Comparison of ENCODE assay signal across 15 mouse cellular contexts in the genomic region with DNA sequence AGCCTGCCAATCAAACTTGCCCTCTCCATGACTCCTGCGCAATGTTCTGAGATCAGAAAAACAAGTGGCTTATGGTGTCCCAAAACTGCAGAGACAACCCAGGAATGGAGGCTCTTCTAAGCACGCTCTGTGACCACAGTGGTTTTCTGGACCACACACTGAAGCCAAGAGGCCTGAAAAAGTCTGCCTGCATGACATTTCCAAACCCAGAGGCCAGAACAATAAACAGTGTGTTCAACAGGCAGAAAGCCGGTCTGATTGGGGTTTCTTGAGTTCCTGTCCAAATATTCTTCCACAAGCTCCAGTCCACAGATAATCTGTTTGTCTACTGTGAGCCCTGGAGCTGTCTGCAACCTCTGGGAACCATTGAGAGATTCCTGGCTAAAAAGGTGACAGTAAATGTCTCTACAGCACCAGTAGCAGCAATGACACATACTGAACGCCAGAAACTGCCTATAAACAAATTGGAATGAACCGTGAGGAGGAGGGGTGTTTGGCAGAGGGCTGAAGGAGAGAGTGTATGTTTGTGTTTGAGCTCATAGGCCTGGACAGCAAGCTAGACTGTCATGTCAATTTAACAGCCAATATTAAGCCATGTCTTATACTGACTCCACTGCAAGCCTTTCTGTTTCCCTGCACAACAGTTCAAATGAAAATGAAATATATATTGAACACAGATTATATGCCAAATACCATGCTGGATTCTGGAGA.
DNase-seq lines count a peak whose midpoint lies in the region; ATAC-seq lines count a peak whose summit lies in the region.
"Had no signal": no experiment of that assay in that cellular context is flagged by ENCODE, and none has a peak within 500 bp of the region (broad histone marks: within the 10 kb centered on the region; RNA-seq: fewer than 3 reads in every experiment).

No protein-coding gene starts in this region.

- H3K9me3 ChIP-seq in kidney, embryonic 16.5 days (ENCODE audit: low read length), result no peaks in the 10 kb centered on the region
- no peaks in the 10 kb centered on the region for H3K9me3 ChIP-seq in embryonic facial prominence, embryonic 15.5 days (replicated peaks)
- H3K9me3 ChIP-seq: liver, embryonic 15.5 days; midbrain, embryonic 12.5 days; neural tube, embryonic 12.5 days had no signal

- peaks cover 10% of the 10 kb centered on the region for H3K4me1 ChIP-seq in kidney, embryonic 16.5 days (ENCODE audit: insufficient read depth, low read length)
- H3K4me1 ChIP-seq in embryonic facial prominence, embryonic 15.5 days, result no peaks in the 10 kb centered on the region
- H3K4me1 ChIP-seq: liver, embryonic 15.5 days had no signal

- ATAC-seq in kidney, embryonic 16.5 days (ENCODE audit: low FRiP score, low TSS enrichment), result peak; percentile 57; the same call in 1 of the 2 replicates
- ATAC-seq in embryonic facial prominence, embryonic 15.5 days (ENCODE audit: insufficient number of reproducible peaks, low FRiP score, low TSS enrichment, low read depth), result peak; percentile 54; the same call in 1 of the 2 replicates

- no peak overlapping the region for H3K4me3 ChIP-seq in kidney, embryonic 16.5 days (ENCODE audit: low read length)
- H3K4me3 ChIP-seq in embryonic facial prominence, embryonic 15.5 days (replicated peaks), result no peak overlapping the region
- H3K4me3 ChIP-seq: liver, embryonic 15.5 days; midbrain, embryonic 12.5 days; neural tube, embryonic 12.5 days had no signal

- 46% methylated on average over 5 of the region's 5 CpGs for WGBS in kidney, embryonic 16.5 days
- WGBS in embryonic facial prominence, embryonic 15.5 days, result 50% methylated on average over 5 of the region's 5 CpGs

- H3K27me3 ChIP-seq in kidney, embryonic 16.5 days (ENCODE audit: insufficient read depth, low read length), result no peaks in the 10 kb centered on the region
- H3K27me3 ChIP-seq in embryonic facial prominence, embryonic 15.5 days, result no peaks in the 10 kb centered on the region
- H3K27me3 ChIP-seq: CH12.LX; liver, embryonic 15.5 days; midbrain, embryonic 12.5 days; neural tube, embryonic 12.5 days had no signal

- intact Hi-C loops in heart, postnatal 14 days (cut with DNase I), result no loop called here

- H3K9ac ChIP-seq in kidney, embryonic 16.5 days (replicated peaks; ENCODE audit: low read length), result no peak overlapping the region
- no peak overlapping the region for H3K9ac ChIP-seq in embryonic facial prominence, embryonic 15.5 days
- H3K9ac ChIP-seq: liver, embryonic 15.5 days; midbrain, embryonic 12.5 days; neural tube, embryonic 12.5 days had no signal

- no peaks in the 10 kb centered on the region for H3K36me3 ChIP-seq in kidney, embryonic 16.5 days (ENCODE audit: insufficient read depth, low read length)
- no peaks in the 10 kb centered on the region for H3K36me3 ChIP-seq in embryonic facial prominence, embryonic 15.5 days
- H3K36me3 ChIP-seq: liver, embryonic 15.5 days; midbrain, embryonic 12.5 days; neural tube, embryonic 12.5 days had no signal

- no peak overlapping the region; the same call in 1 of the 2 replicates for H3K27ac ChIP-seq in kidney, embryonic 16.5 days (ENCODE audit: low read length)
- H3K27ac ChIP-seq in embryonic facial prominence, embryonic 15.5 days (replicated peaks), result no peak overlapping the region
- H3K27ac ChIP-seq: liver, embryonic 15.5 days; midbrain, embryonic 12.5 days; neural tube, embryonic 12.5 days had no signal

- no peak overlapping the region for H3K4me2 ChIP-seq in kidney, embryonic 16.5 days (replicated peaks; ENCODE audit: low read depth, low read length)
- no peak overlapping the region for H3K4me2 ChIP-seq in embryonic facial prominence, embryonic 15.5 days (replicated peaks)
- H3K4me2 ChIP-seq: liver, embryonic 15.5 days; midbrain, embryonic 12.5 days; neural tube, embryonic 12.5 days had no signal

- DNase-seq in kidney, adult 8-10 months, result no peak
- peak; percentile 8 to 11 for DNase-seq in heart, postnatal 14 days
- DNase-seq in lung, postnatal 36 days, result peak; percentile 36
- DNase-seq in adipocyte (ENCODE audit: low spot score), result no peak
- DNase-seq in retina, embryonic 14.5 days (ENCODE audit: low spot score), result no peak
- DNase-seq in adrenal gland, postnatal 10 days, result no peak
- DNase-seq: adrenal gland, postnatal 14 days; cerebellum, adult 18-20 months; right cerebral cortex, adult 18-20 months had no signal

Comparison
In these comparisons a context has a peak if more than half of its experiments do, and no peak if none do; other contexts are left out.
1. DNase-seq: peak in heart, postnatal 14 days (2 of 2) and lung, postnatal 36 days (single experiment); none in kidney, adult 8-10 months (0 of 2), adipocyte (single experiment), retina, embryonic 14.5 days (single experiment) and adrenal gland, postnatal 10 days (single experiment).